Mouse (Mus musculus) brown adipose tissue, adult 24 weeks (tissue): ENCODE data around the gene A830031A19Rik. TPM values are rescaled to one million over a fixed set of nuclear protein-coding genes. Genes with fewer than 3 reads are reported as not detected.

Experiments used
- H3K27ac ChIP-seq: fragments of 200-500 bp; replicated peaks from 2 replicates; pipeline ENCODE4 v1.5.1; 2012; ENCODE audit warnings: low read depth, mild to moderate bottlenecking, low read length
- H3K4me1 ChIP-seq: fragments of 200-500 bp; 2 replicates; pipeline ENCODE4 v1.6.1; 2012; ENCODE audit warnings: low read length, mixed read lengths; ENCODE audit not compliant: control insufficient read depth, insufficient read depth, insufficient read length
- H3K4me3 ChIP-seq: fragments of 200-500 bp; 2 replicates; pipeline ENCODE4 v1.5.1; 2012; ENCODE audit warnings: low read depth, mild to moderate bottlenecking, low read length, moderate library complexity; ENCODE audit not compliant: insufficient read depth
- polyA plus RNA-seq: library from polyadenylated mRNA; stranded (reverse); fragments of >200 nt; gene quantifications from 2 replicates; pipeline ENCODE4 v1.2.4, GENCODE M21; 2012; ENCODE audit not compliant: missing spikeins, insufficient read depth, insufficient read length

Gene A830031A19Rik
- polyA plus RNA-seq, 1 experiment, result not detected

GRCm38 (mm10) chr11:24076127-24076650 is 1.3 kb upstream of the A830031A19Rik start:
- Histone ChIP-seq H3K4me3 (peak overlapping the region; percentile 63), H3K4me1 (peaks cover 9% of the 10 kb centered on the region), H3K27ac (no peak overlapping the region)

- Histone ChIP-seq H3K4me1 (peaks cover 8% of the 10 kb centered on the region), H3K27ac (no peak overlapping the region), H3K4me3 (peak overlapping the region; percentile 63)
Observed at GRCm38 (mm10) chr11:24075486-24076126, 752 bp upstream of the A830031A19Rik start.

- Histone ChIP-seq H3K4me1 (peaks cover 3% of the 10 kb centered on the region; the same call in 1 of the 2 replicates), H3K4me3 (no peak overlapping the region), H3K27ac (no peak overlapping the region)
Observed at GRCm38 (mm10) chr11:24074021-24074591, 748 bp downstream of the A830031A19Rik start.

- no peak overlapping the region for H3K27ac ChIP-seq
- H3K4me1 ChIP-seq, result no peaks in the 10 kb centered on the region
- H3K4me3 ChIP-seq, result no peak overlapping the region
Observed at GRCm38 (mm10) chr11:24065313-24065712, 9.5 kb downstream of the A830031A19Rik start.

- Histone ChIP-seq H3K27ac (no peak overlapping the region), H3K4me3 (no peak overlapping the region), H3K4me1 (no peaks in the 10 kb centered on the region)
Observed at GRCm38 (mm10) chr11:24064221-24064620, 10.6 kb downstream of the A830031A19Rik start.

- Histone ChIP-seq H3K27ac (no peak overlapping the region), H3K4me3 (no peak overlapping the region), H3K4me1 (no peaks in the 10 kb centered on the region)
Observed at GRCm38 (mm10) chr11:24062495-24063096, 12.3 kb downstream of the A830031A19Rik start.

- Histone ChIP-seq H3K27ac (no peak overlapping the region), H3K4me1 (no peaks in the 10 kb centered on the region), H3K4me3 (no peak overlapping the region)
Observed at GRCm38 (mm10) chr11:24061819-24062218, 13.0 kb downstream of the A830031A19Rik start.

GRCm38 (mm10) chr11:24060428-24060827 is 14.4 kb downstream of the A830031A19Rik start:
- Histone ChIP-seq H3K27ac (no peak overlapping the region), H3K4me1 (no peaks in the 10 kb centered on the region), H3K4me3 (no peak overlapping the region)

- Histone ChIP-seq H3K27ac (no peak overlapping the region), H3K4me3 (no peak overlapping the region), H3K4me1 (no peaks in the 10 kb centered on the region)
Observed at GRCm38 (mm10) chr11:24059137-24059536, 15.7 kb downstream of the A830031A19Rik start.

- Histone ChIP-seq H3K27ac (no peak overlapping the region), H3K4me3 (no peak overlapping the region), H3K4me1 (no peaks in the 10 kb centered on the region)
Observed at GRCm38 (mm10) chr11:24052882-24053281, 22.0 kb downstream of the A830031A19Rik start.

- no peak overlapping the region for H3K4me3 ChIP-seq
- no peaks in the 10 kb centered on the region for H3K4me1 ChIP-seq
- no peak overlapping the region for H3K27ac ChIP-seq
Observed at GRCm38 (mm10) chr11:24050032-24050757, 24.7 kb downstream of the A830031A19Rik start.

GRCm38 (mm10) chr11:24049226-24050031 is 25.4 kb downstream of the A830031A19Rik start:
- Histone ChIP-seq H3K4me1 (no peaks in the 10 kb centered on the region), H3K4me3 (peak overlapping the region; percentile 29), H3K27ac (no peak overlapping the region)

- Histone ChIP-seq H3K27ac (no peak overlapping the region), H3K4me3 (no peak overlapping the region), H3K4me1 (no peaks in the 10 kb centered on the region)
Observed at GRCm38 (mm10) chr11:24044025-24044424, 30.8 kb downstream of the A830031A19Rik start.

- H3K4me1 ChIP-seq, result no peaks in the 10 kb centered on the region
- no peak overlapping the region for H3K27ac ChIP-seq
- H3K4me3 ChIP-seq, result no peak overlapping the region
Observed at GRCm38 (mm10) chr11:24020760-24021159, 54.1 kb downstream of the A830031A19Rik start.
